Mouse (Mus musculus): Measurements from ENCODE around the gene Pex14.

DNA sequence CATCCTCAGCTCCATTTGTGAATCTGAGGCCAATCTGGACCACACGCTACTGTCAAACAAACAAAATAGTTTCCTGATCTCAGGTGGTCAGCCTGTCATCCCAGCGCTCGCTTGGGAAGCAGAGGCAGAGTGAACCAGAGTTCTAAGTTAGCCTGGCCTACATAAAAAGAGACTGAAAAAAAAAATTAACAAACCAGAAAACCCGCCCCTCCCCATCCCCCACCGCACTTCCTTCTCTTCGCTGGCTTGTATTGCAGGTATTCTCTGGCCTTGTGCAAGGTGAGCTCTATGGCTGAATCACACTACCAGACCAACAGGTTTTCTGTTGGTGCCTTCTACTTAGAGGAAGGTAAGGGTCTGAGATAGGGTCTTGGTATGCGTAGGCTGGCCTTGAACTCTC, 47.9 kb upstream of the Pex14 start:
- TF ChIP-seq CTCF (conservative IDR thresholded peaks at IDR 0.05; ENCODE audit: low read length): no peak
- TF ChIP-seq POU5F1 (IDR thresholded peaks at IDR 0.05; ENCODE audit: borderline replicate concordance, low read length): no peak
- no peak for TF ChIP-seq NANOG (IDR thresholded peaks at IDR 0.05; ENCODE audit: borderline replicate concordance, low read length)
